Mouse (Mus musculus) left cerebral cortex, postnatal 25 days (tissue): ENCODE measurements around the gene Rpe. TPM values are rescaled to one million over a fixed set of nuclear protein-coding genes. Genes with fewer than 3 reads are reported as not detected.
"Not testable (repeated sequence)": the region's sequence is repeated elsewhere in the genome, so short reads cannot be mapped to it uniquely, and the experiment has no call there.

Experiments
- DNase-seq, 2 experiments: peaks; one replicate each; pipeline ENCODE4 v3.0.0; 2022; ENCODE audit warnings: low spot score in 2 of 2, mixed read lengths in 1 of 2
- intact Hi-C: fragments of 180-260 bp; cut with DNase I; formaldehyde crosslinking; loops from one replicate; pipeline ENCODE4 v1.15.1; 2025
- total RNA-seq, 2 experiments: library from RNA; stranded (reverse); gene quantifications; 2 replicates each; pipeline ENCODE4 v1.2.3; 2021

Rpe gene
- 10 to 100 TPM; 32.7 to 34.8 TPM for total RNA-seq

- peak; percentile 90 to 94 for DNase-seq
- intact Hi-C loops: loop anchor here (5.0 kb wide), 1 partner anchor 116 kb away; the partner anchor contains the start of gene Kansl1l
Observed at GRCm38 (mm10) chr1:66700693-66701575, at the start of gene Rpe. Gene Rpe (plus strand): TSS chr1:66700831.

DNA sequence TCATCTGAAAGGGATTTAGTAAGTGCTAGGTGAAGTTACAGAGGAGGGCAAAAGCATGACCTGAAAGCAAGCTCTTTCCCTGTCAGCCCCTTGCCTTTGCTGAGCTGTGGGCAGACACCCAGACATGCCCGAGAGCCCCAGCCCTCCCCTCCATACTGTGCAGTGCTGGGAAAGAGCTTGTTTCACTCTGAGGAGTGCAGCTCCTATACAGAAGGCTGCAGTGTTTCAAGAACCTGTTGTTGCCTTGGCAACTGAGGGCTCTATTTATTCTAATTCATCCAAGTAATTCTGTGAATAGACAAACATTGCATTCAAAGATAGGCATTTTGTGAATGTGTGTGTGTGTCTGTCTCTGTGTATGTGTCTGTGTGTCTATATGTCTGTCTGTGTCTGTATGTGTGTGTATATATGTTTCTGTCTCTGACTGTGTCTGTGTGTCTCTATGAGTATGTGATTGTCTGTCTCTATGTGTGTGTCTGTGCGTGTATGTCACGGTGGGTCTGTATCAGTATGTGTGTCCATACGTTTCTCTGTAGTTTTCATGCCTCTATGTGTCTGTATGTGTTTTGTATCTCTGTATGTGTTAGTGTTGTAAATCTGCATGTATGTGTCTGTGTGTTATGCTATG, 45.4 kb upstream of the Rpe start:
- intact Hi-C loops: loop anchor here (5.0 to 10.0 kb wide), 2 partner anchors 220 to 553 kb away; no protein-coding TSS in a partner anchor
- peak; percentile 43 to 45 for DNase-seq

DNA sequence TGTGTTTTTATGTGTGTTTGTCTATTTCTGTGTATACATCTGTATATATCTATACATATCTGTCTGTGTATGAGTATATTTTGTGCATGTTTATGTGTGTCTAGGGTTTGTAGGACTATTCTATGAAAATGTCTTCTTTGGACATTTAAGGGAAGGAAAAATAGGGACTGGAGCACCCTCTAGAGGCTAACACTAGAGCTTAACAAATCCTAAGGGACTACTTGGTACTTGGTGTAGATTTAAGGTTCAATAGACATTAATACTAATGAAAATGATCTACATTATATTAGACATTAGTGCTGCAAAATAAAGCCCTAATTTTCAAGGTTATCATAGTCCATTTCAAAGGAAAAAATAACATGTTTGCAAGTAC, 44.9 kb upstream of the Rpe start:
- DNase-seq: peak in 1 of 2 experiments; percentile 56
- intact Hi-C loops: loop anchor here (5.0 to 10.0 kb wide), 2 partner anchors 221 to 553 kb away; no protein-coding TSS in a partner anchor

- DNase-seq: no peak
- intact Hi-C loops: loop anchor here (10.0 kb wide), 1 partner anchor 163 kb away; no protein-coding TSS in a partner anchor
Observed at GRCm38 (mm10) chr1:66671475-66671874, 29.2 kb upstream of the Rpe start.

DNA sequence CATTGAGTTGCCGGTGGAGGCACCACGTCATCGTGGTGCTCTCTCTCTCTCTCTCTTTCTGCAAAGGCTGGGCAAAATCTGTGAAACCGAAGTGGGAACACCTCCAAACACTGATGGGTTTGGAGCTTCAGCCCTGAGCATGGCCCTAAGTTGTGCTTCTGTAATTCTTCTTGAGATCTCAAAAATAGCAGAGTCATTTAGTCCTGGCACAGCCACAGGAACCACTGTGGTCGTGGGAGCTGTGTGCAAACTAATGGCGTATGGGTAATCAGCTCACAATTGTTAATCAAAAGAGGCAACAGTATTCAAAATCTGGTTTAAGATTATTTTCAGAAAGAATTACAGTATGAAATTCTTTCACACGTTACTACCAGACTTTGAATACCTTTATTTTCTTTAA, 27.8 kb upstream of the Rpe start:
- DNase-seq: no peak
- intact Hi-C loops: loop anchor here (10.0 kb wide), 1 partner anchor 162 kb away; no protein-coding TSS in a partner anchor

DNA sequence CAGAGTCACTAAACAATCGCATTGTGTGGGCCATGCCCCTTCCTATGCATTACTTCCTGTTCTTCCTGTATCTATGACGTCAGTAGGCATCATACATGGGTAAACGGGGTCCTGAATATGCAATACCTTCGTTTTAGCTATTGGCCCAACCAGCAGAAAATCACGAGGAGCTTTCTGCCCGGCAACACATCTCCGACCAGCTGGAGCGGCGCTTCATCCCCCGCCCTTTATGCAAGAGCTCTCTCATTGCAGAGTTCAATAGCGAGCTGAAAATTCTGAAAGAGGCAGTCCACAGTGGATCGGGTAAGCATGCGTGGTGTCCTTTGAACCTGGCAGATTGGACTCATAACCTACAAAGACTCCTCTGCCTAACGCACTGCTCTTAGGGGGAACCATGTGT, 22.7 kb upstream of the Rpe start:
- intact Hi-C loops: loop anchor here (10.0 kb wide), 1 partner anchor 157 kb away; no protein-coding TSS in a partner anchor
- DNase-seq: no peak

DNA sequence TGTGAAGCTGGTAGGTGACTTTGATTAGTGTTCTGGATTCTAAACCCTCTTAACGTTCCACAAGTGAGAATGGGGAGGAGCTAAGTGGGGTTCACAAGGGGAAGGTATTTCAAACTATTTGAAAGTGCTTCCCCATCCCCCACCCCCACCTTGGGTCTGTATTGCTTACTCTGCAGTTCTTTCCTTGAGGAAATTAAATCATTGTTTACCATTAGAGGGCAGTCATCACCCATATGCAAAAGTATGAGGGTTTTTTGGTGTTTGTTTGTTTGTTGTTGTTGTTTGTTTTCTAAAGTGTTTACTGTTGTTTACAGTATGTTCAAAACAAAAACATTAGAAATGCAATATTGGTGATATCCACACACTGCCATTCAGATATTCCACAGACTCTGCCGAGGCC, 22.0 kb upstream of the Rpe start:
- DNase-seq: no peak
- intact Hi-C loops: loop anchor here (10.0 kb wide), 1 partner anchor 156 kb away; no protein-coding TSS in a partner anchor

DNA sequence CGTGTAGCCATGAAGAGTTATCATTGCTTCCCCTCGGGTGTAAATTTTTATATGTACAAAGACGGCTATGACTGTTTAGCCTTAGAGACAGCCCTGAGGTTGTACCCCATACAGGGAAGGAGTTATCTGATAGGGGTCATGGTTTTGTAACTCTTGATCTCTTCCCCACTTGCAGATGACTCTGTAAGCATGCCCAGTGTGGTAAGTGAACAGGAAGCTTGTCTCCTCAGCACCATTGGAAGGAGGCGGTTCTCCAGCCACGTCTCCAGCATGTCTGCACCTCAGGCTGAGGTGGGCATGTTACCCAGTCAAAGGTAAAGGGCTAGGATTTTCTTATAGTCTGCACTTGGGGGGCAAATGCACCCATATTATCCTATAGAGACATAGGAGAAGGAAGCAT, 17.7 kb upstream of the Rpe start:
- no peak for DNase-seq
- intact Hi-C loops: no loop called here

GRCm38 (mm10) chr1:66691772-66692171, 8.9 kb upstream of the Rpe start:
- DNase-seq: no peak

DNA sequence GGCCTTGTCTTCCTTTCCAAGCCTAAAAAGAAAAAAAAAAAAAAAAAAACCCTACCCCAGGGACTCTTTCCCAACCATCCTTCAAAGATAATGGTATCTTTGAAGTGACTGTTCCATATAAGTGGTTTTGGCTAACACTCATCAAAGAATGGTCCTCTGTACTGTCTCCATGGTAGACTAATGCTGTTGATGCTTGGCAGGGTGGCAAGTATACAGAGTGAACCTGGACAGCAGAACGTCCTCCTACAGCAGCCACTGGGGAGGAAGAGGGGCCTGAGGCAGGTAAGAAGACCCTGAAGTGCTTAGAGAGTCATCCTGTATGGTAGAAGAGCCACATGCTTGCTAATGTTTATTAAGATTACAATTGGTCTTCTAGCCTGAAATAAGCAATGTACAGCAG, 8.3 kb upstream of the Rpe start:
- intact Hi-C loops: no loop called here

More at GRCm38 (mm10) chr1:66691772-66692171, 8.9 kb upstream of the Rpe start:
- intact Hi-C loops: no loop called here

GRCm38 (mm10) chr1:66692780-66693392, 7.7 kb upstream of the Rpe start:
- intact Hi-C loops: no loop called here
- peak in 1 of 2 experiments; percentile 7 for DNase-seq

More for the DNA sequence above, 8.3 kb upstream of the Rpe start:
- DNase-seq: no peak

DNA sequence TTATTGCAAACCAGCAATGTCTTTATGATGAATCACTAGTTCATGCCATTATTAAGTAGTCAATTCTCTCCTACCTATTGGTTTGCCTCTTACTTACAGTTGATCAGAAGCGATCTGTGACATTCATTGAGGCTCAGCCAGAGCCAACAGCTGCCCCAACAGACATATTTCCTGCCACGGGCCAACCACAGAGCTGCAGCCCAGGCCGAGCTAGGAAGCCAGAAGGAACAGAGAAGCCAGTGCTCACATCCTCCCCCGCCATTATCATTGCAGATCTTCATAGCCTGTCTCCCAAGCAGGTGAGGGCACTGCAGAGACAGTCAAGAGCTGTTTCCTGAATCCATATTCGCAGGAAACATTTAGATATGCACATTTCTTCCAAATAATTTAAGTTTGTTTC, 6.4 kb upstream of the Rpe start:
- DNase-seq: no peak
- intact Hi-C loops: no loop called here

DNA sequence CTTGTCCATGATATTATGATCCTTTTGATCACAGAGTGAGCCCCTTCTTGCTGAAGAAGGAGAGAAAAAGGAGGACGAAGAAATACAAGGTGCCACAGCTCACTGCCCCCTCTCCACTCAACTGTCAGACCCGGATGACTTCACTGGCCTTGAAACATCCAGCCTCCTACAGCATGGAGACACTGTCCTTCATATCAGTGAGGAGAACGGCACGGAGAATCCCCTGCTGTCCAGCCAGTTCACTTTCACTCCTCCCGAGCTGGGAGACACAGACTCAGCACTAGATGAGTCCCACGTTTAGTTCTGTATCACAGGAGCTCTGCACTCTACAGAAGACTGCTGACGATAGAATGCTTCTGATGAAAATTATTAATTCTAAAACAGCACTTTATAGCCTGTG, 5.3 kb upstream of the Rpe start:
- DNase-seq: no peak
- intact Hi-C loops: no loop called here

DNA sequence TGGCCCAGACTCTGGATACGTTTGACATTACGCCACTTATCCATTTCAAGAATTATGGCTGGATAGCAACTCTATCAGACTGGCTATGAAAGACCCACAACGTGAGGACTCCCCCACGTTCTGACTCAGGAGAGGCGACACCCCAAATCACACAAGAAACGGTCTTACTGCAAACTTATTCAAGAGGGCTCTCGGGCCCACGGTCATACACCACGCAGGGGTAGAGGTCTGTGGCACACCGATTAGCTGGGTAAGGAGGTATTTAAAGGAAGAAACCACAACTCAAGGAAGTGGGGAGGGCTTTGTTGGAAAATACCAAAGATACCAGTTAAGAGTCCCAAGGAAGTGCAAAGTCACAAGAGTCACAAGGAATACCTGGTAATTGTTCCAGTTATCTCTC, 1.0 kb upstream of the Rpe start:
- intact Hi-C loops: loop anchor here (5.0 kb wide), 1 partner anchor 118 kb away; the partner anchor contains the start of gene Kansl1l
- not testable (repeated sequence) for DNase-seq

DNA sequence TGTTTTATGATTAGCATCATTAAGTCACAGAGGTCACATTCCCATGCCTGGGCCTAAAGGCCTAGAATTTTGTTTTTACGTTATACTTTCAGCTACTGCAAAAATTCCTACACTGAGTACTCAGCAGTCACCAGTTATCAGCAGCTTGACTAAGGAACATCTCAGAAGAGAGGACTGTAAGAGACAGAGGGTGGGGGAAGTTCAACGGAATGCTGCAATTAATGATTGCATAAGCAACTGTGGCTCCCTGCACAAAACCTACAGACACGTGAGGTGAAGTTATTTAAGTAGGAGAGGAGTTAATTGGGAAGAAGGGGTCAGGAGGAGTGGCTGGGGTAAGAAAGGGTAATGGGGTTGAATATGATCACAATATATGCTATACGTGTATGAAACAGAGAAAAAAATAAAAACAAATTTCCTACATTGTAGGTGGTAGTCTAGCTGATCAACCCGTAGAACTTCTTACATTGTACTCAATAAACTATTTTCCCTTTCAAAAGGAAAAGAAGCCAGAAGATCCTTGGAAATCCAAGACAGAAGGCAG, 410 bp upstream of the Rpe start:
- DNase-seq: no peak
- intact Hi-C loops: loop anchor here (5.0 kb wide), 1 partner anchor 117 kb away; the partner anchor contains the start of gene Kansl1l

DNA sequence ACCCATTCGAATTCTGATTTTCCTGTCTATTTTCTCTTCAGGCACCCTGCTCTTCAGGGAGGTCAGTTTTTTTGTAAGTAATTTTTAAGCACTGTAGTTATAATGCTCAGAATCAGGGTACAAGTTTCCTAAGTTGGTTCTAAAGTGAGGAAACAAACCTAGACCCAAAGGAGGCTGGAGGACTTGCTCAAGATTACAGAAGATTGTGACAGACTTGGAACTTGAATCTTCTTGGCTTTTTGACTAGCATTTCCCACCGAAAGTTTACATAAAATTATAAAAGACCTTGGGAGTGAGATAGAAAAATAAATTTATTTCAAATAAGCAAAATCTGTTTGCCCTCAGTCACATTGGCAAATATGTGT, 927 bp downstream of the Rpe start:
- intact Hi-C loops: loop anchor here (5.0 kb wide), 1 partner anchor 116 kb away; the partner anchor contains the start of gene Kansl1l
- DNase-seq: no peak

- intact Hi-C loops: loop anchor here (5.0 kb wide), 1 partner anchor 115 kb away; the partner anchor contains the start of gene Kansl1l
- DNase-seq: no peak
Observed at GRCm38 (mm10) chr1:66702623-66703345, 2.2 kb downstream of the Rpe start.

GRCm38 (mm10) chr1:66704523-66704922, 3.9 kb downstream of the Rpe start:
- no peak for DNase-seq
- intact Hi-C loops: loop anchor here (5.0 kb wide), 1 partner anchor 113 kb away; the partner anchor contains the start of gene Kansl1l

GRCm38 (mm10) chr1:66712859-66713258, 12.2 kb downstream of the Rpe start:
- intact Hi-C loops: no loop called here
- DNase-seq: no peak
